Mouse (Mus musculus) neural tube, embryonic 13.5 days (tissue): ENCODE results near the gene Whamm. TPM values are rescaled to one million over a fixed set of nuclear protein-coding genes. Genes with fewer than 3 reads are reported as not detected.

Source experiments
- ATAC-seq: fragments of 200-750 bp; cut with Nextera tagmentation; 2 replicates; pipeline ENCODE4 v1.8.0; 2017; ENCODE audit warnings: low read depth, mild to moderate bottlenecking, moderate TSS enrichment, moderate library complexity
- H3K27ac ChIP-seq: fragments of 300-500 bp; sonication (generic); replicated peaks from 2 replicates; pipeline ENCODE4 v1.5.1; 2015; ENCODE audit warnings: moderate library complexity, mild to moderate bottlenecking, inconsistent platforms
- H3K27me3 ChIP-seq: fragments of 300-500 bp; sonication (generic); 2 replicates; pipeline ENCODE4 v1.6.1; 2015; ENCODE audit warnings: mild to moderate bottlenecking, inconsistent platforms
- H3K36me3 ChIP-seq: fragments of 300-500 bp; sonication (generic); 2 replicates; pipeline ENCODE4 v1.6.1; 2015; ENCODE audit warnings: mild to moderate bottlenecking, inconsistent platforms
- H3K4me1 ChIP-seq: fragments of 300-500 bp; sonication (generic); replicated peaks from 2 replicates; pipeline ENCODE4 v1.6.1; 2015; ENCODE audit warnings: inconsistent platforms
- H3K4me2 ChIP-seq: fragments of 300-500 bp; sonication (generic); 2 replicates; pipeline ENCODE4 v1.6.1; 2015; ENCODE audit warnings: inconsistent platforms, mild to moderate bottlenecking, moderate library complexity
- H3K4me3 ChIP-seq: fragments of 300-500 bp; sonication (generic); 2 replicates; pipeline ENCODE4 v1.5.1; 2015; ENCODE audit warnings: mild to moderate bottlenecking, inconsistent platforms
- H3K9ac ChIP-seq: fragments of 300-500 bp; sonication (generic); 2 replicates; pipeline ENCODE4 v1.6.1; 2015; ENCODE audit warnings: moderate library complexity, mild to moderate bottlenecking, inconsistent platforms
- H3K9me3 ChIP-seq: fragments of 300-500 bp; sonication (generic); 2 replicates; pipeline ENCODE4 v1.6.1; 2016; ENCODE audit warnings: inconsistent platforms
- WGBS: fragments of 180-500 bp; shearing (Covaris S2); methylation state at CpG from one replicate; pipeline ENCODE4 v1.1.7; 2015; 5-methylcytosine and 5-hydroxymethylcytosine counted together
- polyA plus RNA-seq: library from polyadenylated mRNA; unstranded; fragments of >200 nt; fragmentation: Nextera tagmentation; extraction: Ambion mirVana; gene quantifications from 2 replicates; pipeline ENCODE4 v1.2.1, GENCODE M21; 2015

Gene Whamm
- polyA plus RNA-seq, 1 experiment from 2014 or later = 7.1 TPM

GRCm38 (mm10) chr7:81548864-81549263, 22.2 kb upstream of the Whamm start:
- Histone ChIP-seq H3K27me3 (no peaks in the 10 kb centered on the region), H3K36me3 (no peaks in the 10 kb centered on the region), H3K4me2 (no peak overlapping the region), H3K4me3 (no peak overlapping the region), H3K4me1 (no peaks in the 10 kb centered on the region), H3K9ac (no peak overlapping the region), H3K9me3 (no peaks in the 10 kb centered on the region), H3K27ac (no peak overlapping the region)
- 73% methylated on average over 11 of the region's 11 CpGs for WGBS
- no peak; the same call in none of the 2 replicates for ATAC-seq

- Histone ChIP-seq H3K4me2 (no peak overlapping the region), H3K27ac (no peak overlapping the region), H3K36me3 (no peaks in the 10 kb centered on the region), H3K9me3 (no peaks in the 10 kb centered on the region), H3K27me3 (no peaks in the 10 kb centered on the region), H3K9ac (no peak overlapping the region), H3K4me1 (no peaks in the 10 kb centered on the region), H3K4me3 (no peak overlapping the region)
- ATAC-seq = no peak
- 55% methylated on average over 4 of the region's 4 CpGs for WGBS
Measured at GRCm38 (mm10) chr7:81553589-81553988, 17.5 kb upstream of the Whamm start.

GRCm38 (mm10) chr7:81554369-81554768, 16.7 kb upstream of the Whamm start:
- 77% methylated on average over 2 of the region's 2 CpGs for WGBS
- H3K4me3 ChIP-seq = no peak overlapping the region

GRCm38 (mm10) chr7:81556839-81557238, 14.2 kb upstream of the Whamm start:
- Histone ChIP-seq H3K4me2 (no peak overlapping the region), H3K9me3 (no peaks in the 10 kb centered on the region), H3K9ac (no peak overlapping the region), H3K36me3 (no peaks in the 10 kb centered on the region), H3K4me3 (no peak overlapping the region), H3K27ac (no peak overlapping the region), H3K4me1 (peaks cover 6% of the 10 kb centered on the region; the same call in 1 of the 2 replicates), H3K27me3 (no peaks in the 10 kb centered on the region)
- 88% methylated on average over 4 of the region's 4 CpGs for WGBS
- ATAC-seq = no peak

More at GRCm38 (mm10) chr7:81554369-81554768, 16.7 kb upstream of the Whamm start:
- Histone ChIP-seq H3K27me3 (no peaks in the 10 kb centered on the region), H3K9me3 (no peaks in the 10 kb centered on the region), H3K9ac (no peak overlapping the region), H3K4me1 (no peaks in the 10 kb centered on the region), H3K4me2 (no peak overlapping the region), H3K27ac (no peak overlapping the region), H3K36me3 (no peaks in the 10 kb centered on the region)
- no peak for ATAC-seq

GRCm38 (mm10) chr7:81557252-81557984, 13.6 kb upstream of the Whamm start:
- no peak for ATAC-seq
- no peak overlapping the region for H3K4me2 ChIP-seq
- H3K27ac ChIP-seq = no peak overlapping the region
- no peak overlapping the region for H3K9ac ChIP-seq
- WGBS = 77% methylated on average over 7 of the region's 7 CpGs
- H3K27me3 ChIP-seq = no peaks in the 10 kb centered on the region
- no peaks in the 10 kb centered on the region for H3K9me3 ChIP-seq
- H3K4me3 ChIP-seq = no peak overlapping the region
- H3K36me3 ChIP-seq = no peaks in the 10 kb centered on the region
- peaks cover 6% of the 10 kb centered on the region; the same call in 1 of the 2 replicates for H3K4me1 ChIP-seq

GRCm38 (mm10) chr7:81557985-81558360, 13.1 kb upstream of the Whamm start:
- 72% methylated on average over 4 of the region's 4 CpGs for WGBS
- Histone ChIP-seq H3K4me3 (no peak overlapping the region), H3K27ac (no peak overlapping the region), H3K9me3 (no peaks in the 10 kb centered on the region), H3K4me2 (no peak overlapping the region), H3K36me3 (no peaks in the 10 kb centered on the region), H3K27me3 (no peaks in the 10 kb centered on the region), H3K4me1 (peaks cover 6% of the 10 kb centered on the region; the same call in 1 of the 2 replicates), H3K9ac (no peak overlapping the region)
- ATAC-seq = no peak

GRCm38 (mm10) chr7:81559231-81559980, 11.7 kb upstream of the Whamm start:
- H3K27ac ChIP-seq = no peak overlapping the region
- no peak overlapping the region for H3K4me3 ChIP-seq
- H3K9ac ChIP-seq = no peak overlapping the region
- WGBS = 89% methylated on average over 14 of the region's 14 CpGs
- no peaks in the 10 kb centered on the region for H3K9me3 ChIP-seq
- peaks cover 6% of the 10 kb centered on the region; the same call in 1 of the 2 replicates for H3K4me1 ChIP-seq
- H3K36me3 ChIP-seq = no peaks in the 10 kb centered on the region
- H3K27me3 ChIP-seq = no peaks in the 10 kb centered on the region
- no peak for ATAC-seq
- no peak overlapping the region for H3K4me2 ChIP-seq

- no peak overlapping the region for H3K4me2 ChIP-seq
- peaks cover 6% of the 10 kb centered on the region; the same call in 1 of the 2 replicates for H3K4me1 ChIP-seq
- H3K9ac ChIP-seq = no peak overlapping the region
- no peak overlapping the region for H3K4me3 ChIP-seq
- H3K27ac ChIP-seq = no peak overlapping the region
- no peaks in the 10 kb centered on the region for H3K27me3 ChIP-seq
- no peaks in the 10 kb centered on the region for H3K9me3 ChIP-seq
- no peaks in the 10 kb centered on the region for H3K36me3 ChIP-seq
- no peak for ATAC-seq
- WGBS = 72% methylated on average over 8 of the region's 8 CpGs
Measured at GRCm38 (mm10) chr7:81560101-81561049, 10.7 kb upstream of the Whamm start.

- Histone ChIP-seq H3K27ac (no peak overlapping the region), H3K4me1 (peaks cover 6% of the 10 kb centered on the region; the same call in 1 of the 2 replicates), H3K9me3 (no peaks in the 10 kb centered on the region), H3K4me3 (no peak overlapping the region), H3K27me3 (no peaks in the 10 kb centered on the region), H3K9ac (no peak overlapping the region), H3K36me3 (no peaks in the 10 kb centered on the region), H3K4me2 (no peak overlapping the region)
- 74% methylated on average over 5 of the region's 5 CpGs for WGBS
- no peak for ATAC-seq
Measured at GRCm38 (mm10) chr7:81561211-81561610, 9.9 kb upstream of the Whamm start.

- H3K4me3 ChIP-seq = no peak overlapping the region
- no peaks in the 10 kb centered on the region for H3K27me3 ChIP-seq
- peaks cover 6% of the 10 kb centered on the region; the same call in 1 of the 2 replicates for H3K4me1 ChIP-seq
- H3K4me2 ChIP-seq = no peak overlapping the region
- WGBS = 79% methylated on average over 4 of the region's 4 CpGs
- no peak for ATAC-seq
- no peaks in the 10 kb centered on the region for H3K36me3 ChIP-seq
- H3K27ac ChIP-seq = no peak overlapping the region
- no peaks in the 10 kb centered on the region for H3K9me3 ChIP-seq
- no peak overlapping the region for H3K9ac ChIP-seq
Measured at GRCm38 (mm10) chr7:81563506-81564015, 7.5 kb upstream of the Whamm start.

GRCm38 (mm10) chr7:81564766-81565165, 6.3 kb upstream of the Whamm start:
- Histone ChIP-seq H3K27me3 (no peaks in the 10 kb centered on the region), H3K4me3 (no peak overlapping the region), H3K36me3 (no peaks in the 10 kb centered on the region), H3K4me2 (no peak overlapping the region), H3K9me3 (no peaks in the 10 kb centered on the region), H3K4me1 (peaks cover 6% of the 10 kb centered on the region; the same call in 1 of the 2 replicates), H3K27ac (no peak overlapping the region), H3K9ac (no peak overlapping the region)
- 78% methylated on average over 7 of the region's 7 CpGs for WGBS
- no peak for ATAC-seq
